Comparison of ENCODE assay signal across 21 mouse cellular contexts in the genomic region with DNA sequence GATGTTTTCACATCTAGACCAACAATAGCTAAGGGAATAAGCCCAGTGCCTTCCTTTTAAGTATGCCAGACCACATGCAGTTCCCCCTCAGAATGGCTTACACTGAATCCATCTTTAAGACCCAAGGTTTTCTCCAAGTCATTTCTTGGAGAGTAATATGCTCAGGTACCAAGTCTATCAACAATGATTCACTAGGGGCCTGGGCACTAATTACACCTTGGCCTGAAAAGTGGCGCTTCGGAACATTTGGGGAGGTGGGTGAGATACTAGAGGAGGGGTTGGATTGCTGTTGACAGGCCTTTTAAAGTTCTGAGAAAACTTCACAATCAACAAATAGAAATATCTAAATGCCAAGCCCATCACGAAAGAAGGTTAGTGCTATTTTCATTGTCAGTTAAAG. TPM values are rescaled to one million over a fixed set of nuclear protein-coding genes. Genes with fewer than 3 reads are reported as not detected.
DNase-seq lines count a peak whose midpoint lies in the region; ATAC-seq and TF ChIP-seq lines count a peak whose summit lies in the region.
"Had no signal": no experiment of that assay in that cellular context is flagged by ENCODE, and none has a peak within 500 bp of the region (broad histone marks: within the 10 kb centered on the region; RNA-seq: fewer than 3 reads in every experiment).

No protein-coding gene starts in this region.

- H3K27me3 ChIP-seq in cerebellum, adult 2 months (ENCODE audit: control insufficient read depth, insufficient read depth, low read length), result no peaks in the 10 kb centered on the region
- peaks cover 40% of the 10 kb centered on the region for H3K27me3 ChIP-seq in forebrain, embryonic 14.5 days (replicated peaks; ENCODE audit: control insufficient read depth, insufficient read depth, low read length)
- H3K27me3 ChIP-seq in hindbrain, embryonic 16.5 days (replicated peaks; ENCODE audit: control insufficient read depth, insufficient read depth, low read length), result peaks cover 17% of the 10 kb centered on the region
- peaks cover 43% of the 10 kb centered on the region for H3K27me3 ChIP-seq in neural tube, embryonic 12.5 days (replicated peaks)
- H3K27me3 ChIP-seq in liver, embryonic 12.5 days (replicated peaks), result peaks cover 85% of the 10 kb centered on the region

- no peak for TF ChIP-seq CTCF in cerebellum, adult 2 months (IDR thresholded peaks at IDR 0.05; ENCODE audit: borderline replicate concordance, insufficient read depth, low read depth, low read length)

- H3K27ac ChIP-seq in cerebellum, adult 2 months (ENCODE audit: insufficient read depth, low read length), result no peak overlapping the region
- H3K27ac ChIP-seq in forebrain, embryonic 14.5 days (ENCODE audit: low read depth, low read length), result peak overlapping the region; percentile 55; the same call in 1 of the 2 replicates
- H3K27ac ChIP-seq in hindbrain, embryonic 16.5 days (ENCODE audit: low read depth, low read length), result 0 out of 2 replicates have a peak overlapping the region, but pooled peaks have one; percentile 29
- H3K27ac ChIP-seq in neural tube, embryonic 12.5 days, result no peak overlapping the region
- no peak overlapping the region for H3K27ac ChIP-seq in liver, embryonic 12.5 days
- H3K27ac ChIP-seq: embryonic facial prominence, embryonic 15.5 days; heart, embryonic 15.5 days; kidney, embryonic 15.5 days; limb, embryonic 12.5 days; macrophage; stomach, embryonic 15.5 days had no signal

- H3K4me3 ChIP-seq in cerebellum, adult 2 months (replicated peaks; ENCODE audit: insufficient read depth, low read depth, low read length), result peak overlapping the region; percentile 28
- no peak overlapping the region for H3K4me3 ChIP-seq in forebrain, embryonic 14.5 days (ENCODE audit: low read depth, low read length)
- H3K4me3 ChIP-seq in hindbrain, embryonic 16.5 days (ENCODE audit: low read length), result peak overlapping the region; percentile 14; the same call in 1 of the 2 replicates
- no peak overlapping the region for H3K4me3 ChIP-seq in neural tube, embryonic 12.5 days
- H3K4me3 ChIP-seq in liver, embryonic 12.5 days, result no peak overlapping the region
- H3K4me3 ChIP-seq: embryonic facial prominence, embryonic 15.5 days; heart, embryonic 15.5 days; kidney, embryonic 15.5 days; limb, embryonic 12.5 days; myocyte; stomach, embryonic 15.5 days had no signal

- H3K9me3 ChIP-seq in forebrain, embryonic 14.5 days (replicated peaks; ENCODE audit: control insufficient read depth, low read length), result no peaks in the 10 kb centered on the region
- no peaks in the 10 kb centered on the region for H3K9me3 ChIP-seq in hindbrain, embryonic 16.5 days (ENCODE audit: control insufficient read depth, low read length)
- H3K9me3 ChIP-seq in neural tube, embryonic 12.5 days, result no peaks in the 10 kb centered on the region
- H3K9me3 ChIP-seq in liver, embryonic 12.5 days (replicated peaks), result no peaks in the 10 kb centered on the region
- H3K9me3 ChIP-seq: embryonic facial prominence, embryonic 15.5 days; heart, embryonic 15.5 days; kidney, embryonic 15.5 days; limb, embryonic 12.5 days; stomach, embryonic 15.5 days had no signal

- peak in 1 of 2 experiments; percentile 18 for DNase-seq in cerebellum, adult 2 months
- DNase-seq in cerebellum, postnatal 4 days (ENCODE audit: low spot score in 2 of 2), result no peak
- DNase-seq in forebrain, embryonic 14.5 days (ENCODE audit: low spot score), result no peak
- no peak for DNase-seq in gastrocnemius, postnatal 25 days
- DNase-seq in thymus, adult 18-20 months, result no peak
- DNase-seq: cerebellum, adult 9-11 months; heart, adult 11 months; liver, postnatal 0 days; thymus, postnatal 25 days had no signal

- TF ChIP-seq POLR2A in cerebellum, adult 2 months (IDR thresholded peaks at IDR 0.05; ENCODE audit: borderline replicate concordance, insufficient read depth, low read length), result no peak

- 7% methylated on average over 3 of the region's 3 CpGs for WGBS in cerebellum, adult 2 months
- 33% methylated on average over 3 of the region's 3 CpGs for WGBS in forebrain, embryonic 14.5 days
- 21% methylated on average over 3 of the region's 3 CpGs for WGBS in hindbrain, embryonic 16.5 days
- WGBS in neural tube, embryonic 12.5 days, result 14% methylated on average over 3 of the region's 3 CpGs
- WGBS in liver, embryonic 12.5 days (ENCODE audit: insufficient replicate concordance), result 9% methylated on average over 3 of the region's 3 CpGs

- ATAC-seq in forebrain, embryonic 14.5 days, result no peak
- ATAC-seq in hindbrain, embryonic 16.5 days, result no peak
- no peak for ATAC-seq in neural tube, embryonic 12.5 days (ENCODE audit: low FRiP score, low read depth)
- ATAC-seq in liver, embryonic 12.5 days, result no peak
- ATAC-seq: inflammation-experienced regulatory T-cells, adult 6 months; liver, postnatal 0 days had no signal

- peak overlapping the region; percentile 33 for H3K4me2 ChIP-seq in forebrain, embryonic 14.5 days (ENCODE audit: low read length)
- H3K4me2 ChIP-seq in hindbrain, embryonic 16.5 days (ENCODE audit: low read length), result peak overlapping the region; percentile 49
- peak overlapping the region; percentile 59 for H3K4me2 ChIP-seq in neural tube, embryonic 12.5 days (replicated peaks)
- H3K4me2 ChIP-seq in liver, embryonic 12.5 days, result no peak overlapping the region
- H3K4me2 ChIP-seq: embryonic facial prominence, embryonic 15.5 days; heart, embryonic 15.5 days; kidney, embryonic 15.5 days; limb, embryonic 12.5 days; stomach, embryonic 15.5 days had no signal

- H3K4me1 ChIP-seq in cerebellum, adult 2 months (ENCODE audit: control insufficient read depth, insufficient read depth, low read length), result peaks cover 14% of the 10 kb centered on the region; the same call in 1 of the 2 replicates
- peaks cover 5% of the 10 kb centered on the region; the same call in 1 of the 2 replicates for H3K4me1 ChIP-seq in forebrain, embryonic 14.5 days (ENCODE audit: control insufficient read depth, insufficient read depth, low read length)
- peaks cover 3% of the 10 kb centered on the region; the same call in 1 of the 2 replicates for H3K4me1 ChIP-seq in hindbrain, embryonic 16.5 days (ENCODE audit: control insufficient read depth, insufficient read depth, low read depth, low read length)
- peaks cover 15% of the 10 kb centered on the region for H3K4me1 ChIP-seq in neural tube, embryonic 12.5 days
- H3K4me1 ChIP-seq in liver, embryonic 12.5 days, result peaks cover 5% of the 10 kb centered on the region; the same call in 1 of the 2 replicates

- no peak overlapping the region for H3K9ac ChIP-seq in forebrain, embryonic 14.5 days (ENCODE audit: low read length)
- H3K9ac ChIP-seq in hindbrain, embryonic 16.5 days (ENCODE audit: low read depth, low read length), result no peak overlapping the region; the same call in 1 of the 2 replicates
- H3K9ac ChIP-seq in neural tube, embryonic 12.5 days, result no peak overlapping the region
- H3K9ac ChIP-seq in liver, embryonic 12.5 days, result no peak overlapping the region
- H3K9ac ChIP-seq: embryonic facial prominence, embryonic 15.5 days; heart, embryonic 15.5 days; kidney, embryonic 15.5 days; limb, embryonic 12.5 days; liver, postnatal 0 days; stomach, embryonic 15.5 days had no signal

- peaks cover 4% of the 10 kb centered on the region; the same call in 1 of the 2 replicates for H3K36me3 ChIP-seq in forebrain, embryonic 14.5 days (ENCODE audit: control insufficient read depth, insufficient read depth, low read length)
- no peaks in the 10 kb centered on the region for H3K36me3 ChIP-seq in hindbrain, embryonic 16.5 days (ENCODE audit: control insufficient read depth, insufficient read depth, low read length)
- peaks cover 7% of the 10 kb centered on the region; the same call in 1 of the 2 replicates for H3K36me3 ChIP-seq in neural tube, embryonic 12.5 days
- H3K36me3 ChIP-seq in liver, embryonic 12.5 days, result no peaks in the 10 kb centered on the region
- H3K36me3 ChIP-seq: embryonic facial prominence, embryonic 15.5 days; heart, embryonic 15.5 days; kidney, embryonic 15.5 days; limb, embryonic 12.5 days; stomach, embryonic 15.5 days had no signal

RNA-seq across cellular contexts. Expression of a gene that starts 4.9 kb away (rescaled TPM):
- 37.4 and 45.3 TPM in 2 replicates for polyA plus RNA-seq in cerebellum, adult 2 months (2012; rRNA removed)
- polyA plus RNA-seq in forebrain, embryonic 14.5 days (2014; fragmentation: Nextera tagmentation; extraction: Ambion mirVana), result 45.1 and 56.3 TPM in 2 replicates
- 62.4 and 67.4 TPM in 2 replicates for polyA plus RNA-seq in hindbrain, embryonic 16.5 days (2015; fragmentation: Nextera tagmentation; extraction: Ambion mirVana)
- polyA plus RNA-seq in neural tube, embryonic 12.5 days (2016; fragmentation: Nextera tagmentation; extraction: Ambion mirVana), result 62.8 and 66.6 TPM in 2 replicates
- total RNA-seq in gastrocnemius, postnatal 25 days (2021), result not detected
- polyA plus RNA-seq in liver, embryonic 12.5 days (2016; fragmentation: Nextera tagmentation; extraction: Ambion mirVana), result not detected in 2 replicates
- polyA plus RNA-seq: heart, embryonic 15.5 days; inflammation-experienced regulatory T-cells, adult 6 months; kidney, embryonic 15.5 days; liver, postnatal 0 days; macrophage; small intestine, adult 2 months had no signal

RNA-seq across cellular contexts. Expression of a gene that starts 8.3 kb away (rescaled TPM):
- polyA plus RNA-seq in cerebellum, adult 2 months (2012; rRNA removed), result 1,121 and 1,289 TPM in 2 replicates
- polyA plus RNA-seq in forebrain, embryonic 14.5 days (2014; fragmentation: Nextera tagmentation; extraction: Ambion mirVana), result 14.4 and 14.8 TPM in 2 replicates
- 11.4 and 14.6 TPM in 2 replicates for polyA plus RNA-seq in hindbrain, embryonic 16.5 days (2015; fragmentation: Nextera tagmentation; extraction: Ambion mirVana)
- 19.0 and 19.9 TPM in 2 replicates for polyA plus RNA-seq in neural tube, embryonic 12.5 days (2016; fragmentation: Nextera tagmentation; extraction: Ambion mirVana)
- 1 to 10 TPM in 1 of 2 experiments, under 1 TPM in 1; 0.08 to 1.9 TPM for total RNA-seq in gastrocnemius, postnatal 25 days (2021)
- polyA plus RNA-seq in liver, embryonic 12.5 days (2016; fragmentation: Nextera tagmentation; extraction: Ambion mirVana), result not detected in 2 replicates
- polyA plus RNA-seq: inflammation-experienced regulatory T-cells, adult 6 months; kidney, embryonic 15.5 days; liver, postnatal 0 days; macrophage; small intestine, adult 2 months had no signal

Comparison
In these comparisons a context has a peak if more than half of its experiments do, and no peak if none do; other contexts are left out.
1. H3K27ac ChIP-seq: peak in forebrain, embryonic 14.5 days (single experiment) and hindbrain, embryonic 16.5 days (single experiment); none in cerebellum, adult 2 months (single experiment), neural tube, embryonic 12.5 days (single experiment) and liver, embryonic 12.5 days (single experiment).
2. H3K4me3 ChIP-seq: peak in cerebellum, adult 2 months (single experiment) and hindbrain, embryonic 16.5 days (single experiment); none in forebrain, embryonic 14.5 days (single experiment), neural tube, embryonic 12.5 days (single experiment) and liver, embryonic 12.5 days (single experiment).
3. RNA of a gene that starts 4.9 kb away (polyA plus RNA-seq): 62.4 to 67.4 TPM in hindbrain, embryonic 16.5 days, 62.8 to 66.6 TPM in neural tube, embryonic 12.5 days, 45.1 to 56.3 TPM in forebrain, embryonic 14.5 days and 37.4 to 45.3 TPM in cerebellum, adult 2 months; not detected in liver, embryonic 12.5 days; every median in the first group is over 10 times any median in the second.
4. RNA of a gene that starts 8.3 kb away (polyA plus RNA-seq): 1,121 to 1,289 TPM in cerebellum, adult 2 months; 19.0 to 19.9 TPM in neural tube, embryonic 12.5 days, 11.4 to 14.6 TPM in hindbrain, embryonic 16.5 days, 14.4 to 14.8 TPM in forebrain, embryonic 14.5 days and not detected in liver, embryonic 12.5 days; every median in the first group is over 10 times any median in the second.